Mouse (Mus musculus) small intestine, adult 10 weeks (tissue): ENCODE results near the gene Tmem248. TPM values are rescaled to one million over a fixed set of nuclear protein-coding genes. Genes with fewer than 3 reads are reported as not detected.

ENCODE experiments used
- polyA plus RNA-seq: library from polyadenylated mRNA; stranded (reverse); fragments of 350-450 nt; fragmentation: Illumina TruSeq; extraction: RNeasy Lipid Tissue Mini Kit (QIAGEN cat#74804); gene quantifications from one replicate; pipeline ENCODE4 v1.2.3, GENCODE M21; 2014; ENCODE audit warnings: low replicate concordance

Tmem248 gene
- polyA plus RNA-seq, result 21.0 TPM

DNA sequence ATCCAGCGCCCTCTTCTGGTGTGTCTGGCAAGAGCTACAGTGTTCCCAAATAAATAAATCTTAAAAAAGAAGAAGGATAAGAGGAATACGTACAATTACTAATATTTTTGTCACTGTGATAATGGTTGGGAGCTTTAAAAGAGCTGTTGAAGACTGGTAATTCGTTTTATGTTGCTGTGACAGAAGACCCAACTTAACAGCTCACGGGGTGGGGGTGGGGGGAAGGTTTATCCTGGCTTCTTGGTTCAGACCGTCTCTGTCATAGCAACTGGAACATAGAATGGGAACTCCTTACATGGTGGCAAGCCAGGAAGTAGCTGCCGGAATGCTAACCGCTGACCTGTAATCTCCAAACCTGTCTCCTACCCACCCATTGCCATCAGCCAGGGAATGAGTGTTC, at the start of gene Tmem248:
Tmem248 (plus strand) TSS at position 301 of the 400 bp plus-strand sequence.

GRCm38 (mm10) chr5:130171423-130171954, 45.4 kb upstream of the Tmem248 start, which contains the start of gene Rabgef1:
Gene Rabgef1, plus strand, starts transcription at chr5:130171798.

GRCm38 (mm10) chr5:130255017-130255720, 38.3 kb downstream of the Tmem248 start, which contains the start of the genes Sbds and Tyw1:
Gene Sbds, minus strand, starts transcription at chr5:130255530.
Gene Tyw1, plus strand, starts transcription at chr5:130255619.

Other genes with a start within 250 kb of the Tmem248 start
- 9.5 TPM for gene Gusb, start 214.0 kb upstream of the Tmem248 start, polyA plus RNA-seq
- 2.0 TPM for gene Asl, start 187.8 kb upstream of the Tmem248 start, polyA plus RNA-seq
- 8.9 TPM for gene Crcp, start 187.8 kb upstream of the Tmem248 start, polyA plus RNA-seq
- 6.3 TPM for gene Tpst1, start 143.8 kb upstream of the Tmem248 start, polyA plus RNA-seq
- gene Kctd7, start 72.2 kb upstream of the Tmem248 start, polyA plus RNA-seq, result 0.33 TPM
- 19.2 TPM for gene Rabgef1, start 45.3 kb upstream of the Tmem248 start, polyA plus RNA-seq
- gene Sbds, start 38.4 kb downstream of the Tmem248 start, polyA plus RNA-seq, result 101 TPM
- 1.1 TPM for gene Tyw1, start 38.5 kb downstream of the Tmem248 start, polyA plus RNA-seq
- gene Caln1, start 152.4 kb downstream of the Tmem248 start, polyA plus RNA-seq, result not detected
- not detected for gene A330070K13Rik, start 167.6 kb downstream of the Tmem248 start, polyA plus RNA-seq